In the genomic region with DNA sequence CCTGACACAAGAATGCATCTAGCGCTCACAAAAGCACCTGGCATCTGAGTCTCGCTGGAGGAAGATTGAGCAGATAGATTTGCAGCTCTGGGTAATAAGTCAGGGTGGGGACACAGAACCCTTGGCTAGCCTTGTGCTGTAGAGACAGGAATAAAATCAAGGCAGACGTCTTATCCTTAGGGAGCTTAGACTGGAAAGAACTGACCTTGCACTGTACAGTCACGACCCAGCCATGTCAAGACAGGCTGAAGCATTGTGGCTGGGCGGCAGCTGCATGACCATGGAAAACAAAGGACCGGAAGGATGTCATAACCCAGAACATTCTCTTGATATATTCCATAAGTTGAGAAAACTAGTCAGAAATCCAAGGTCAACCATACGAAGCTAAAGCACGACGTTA, we compare ENCODE assay signal across 11 mouse cellular contexts. TPM values are rescaled to one million over a fixed set of nuclear protein-coding genes. Genes with fewer than 3 reads are reported as not detected.
"Had no signal": no experiment of that assay in that cellular context is flagged by ENCODE, and none has a peak within 500 bp of the region (broad histone marks: within the 10 kb centered on the region; RNA-seq: fewer than 3 reads in every experiment).

No protein-coding gene starts in this region.

- H3K27ac ChIP-seq: limb, embryonic 15.5 days; liver, embryonic 12.5 days; lung, embryonic 15.5 days; midbrain, embryonic 10.5 days; neural tube, embryonic 15.5 days; stomach, postnatal 0 days had no signal

- ATAC-seq: intestine, embryonic 16.5 days; liver, embryonic 12.5 days had no signal

- H3K9me3 ChIP-seq: limb, embryonic 15.5 days; liver, embryonic 12.5 days; lung, embryonic 15.5 days; midbrain, embryonic 10.5 days; neural tube, embryonic 15.5 days had no signal

- H3K4me1 ChIP-seq: limb, embryonic 15.5 days; liver, embryonic 12.5 days; midbrain, embryonic 10.5 days had no signal

- H3K4me3 ChIP-seq: limb, embryonic 15.5 days; liver, embryonic 12.5 days; lung, embryonic 15.5 days; midbrain, embryonic 10.5 days; myocyte; neural tube, embryonic 15.5 days had no signal

- H3K36me3 ChIP-seq: limb, embryonic 15.5 days; liver, embryonic 12.5 days; lung, embryonic 15.5 days; midbrain, embryonic 10.5 days; neural tube, embryonic 15.5 days had no signal

- H3K9ac ChIP-seq: limb, embryonic 15.5 days; liver, embryonic 12.5 days; lung, embryonic 15.5 days; neural tube, embryonic 15.5 days had no signal

- H3K4me2 ChIP-seq: limb, embryonic 15.5 days; liver, embryonic 12.5 days; lung, embryonic 15.5 days; neural tube, embryonic 15.5 days had no signal

- H3K27me3 ChIP-seq: limb, embryonic 15.5 days; lung, embryonic 15.5 days; neural tube, embryonic 15.5 days had no signal

- DNase-seq: midbrain, embryonic 14.5 days; thymus, postnatal 14 days had no signal

RNA-seq across cellular contexts. Expression of gene Tril, which starts 11.8 kb away (rescaled TPM):
- total RNA-seq: megakaryocyte, adult 5-6 weeks had no signal
